Mouse (Mus musculus): ENCODE measurements around the gene Scgb2b19. TPM values are rescaled to one million over a fixed set of nuclear protein-coding genes. Genes with fewer than 3 reads are reported as not detected.
"Not testable (repeated sequence)": the region's sequence is repeated elsewhere in the genome, so short reads cannot be mapped to it uniquely, and the experiment has no call there.

The Scgb2b19 gene
- not detected in 2 replicates for total RNA-seq (2015; ENCODE audit: low replicate concordance)
- total RNA-seq (2017; ENCODE audit: low replicate concordance) = not detected in 2 replicates

DNA sequence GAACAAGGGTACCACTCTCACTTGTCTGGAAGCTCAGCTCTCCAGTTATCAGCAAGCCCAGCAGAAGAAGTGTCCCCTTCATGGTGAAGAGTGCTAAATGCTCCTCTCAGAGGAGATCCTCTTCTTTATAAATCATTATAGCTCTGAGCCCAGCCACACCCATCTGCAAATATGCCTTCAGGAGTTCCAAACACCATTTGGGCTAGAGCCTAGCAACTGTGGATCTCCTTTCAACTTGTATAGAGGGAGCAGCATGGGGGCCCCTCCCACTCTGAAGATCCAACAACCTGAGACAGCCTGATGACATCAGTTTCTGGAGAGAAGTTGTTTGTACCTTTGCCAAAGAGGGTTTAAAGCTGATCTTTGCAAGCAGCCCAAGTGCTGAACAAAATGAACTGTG is at the start of gene Scgb2b19:
TSS of gene Scgb2b19 (minus strand) at position 101 of the 400 bp plus-strand sequence.
- ATAC-seq (replicated peaks; ENCODE audit: low FRiP score, poor library complexity, severe bottlenecking) = not testable (repeated sequence)

DNA sequence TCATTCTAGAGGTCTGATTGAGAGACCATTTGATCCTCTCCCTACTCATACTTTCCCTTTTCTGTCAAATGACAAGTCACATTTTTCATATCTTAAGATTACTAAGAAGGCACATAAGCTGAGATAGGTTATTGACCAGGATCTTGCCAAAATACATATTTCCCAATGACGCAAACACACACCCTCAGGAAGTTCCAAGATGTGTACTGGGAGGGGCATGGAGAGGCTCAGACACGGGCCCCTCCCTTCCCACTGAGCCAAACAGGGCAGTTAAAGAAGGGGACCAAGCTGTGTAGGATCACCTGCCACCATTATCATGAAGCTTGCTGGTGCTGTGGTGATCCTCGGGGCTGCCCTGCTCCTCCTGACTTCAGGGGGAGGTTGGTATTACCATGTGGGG is 6.9 kb upstream of the Scgb2b19 start, which contains the start of gene Scgb1b19:
TSS of gene Scgb1b19 (plus strand) at position 301 of the 400 bp plus-strand sequence.
- not testable (repeated sequence) for ATAC-seq (replicated peaks; ENCODE audit: low FRiP score, poor library complexity, severe bottlenecking)

Other genes with a start within 250 kb of the Scgb2b19 start
- not detected in 2 replicates for gene Scgb2b17, start 223.8 kb downstream of the Scgb2b19 start, total RNA-seq (2015; ENCODE audit: low replicate concordance)
- not detected in 2 replicates for gene Scgb2b17, start 223.8 kb downstream of the Scgb2b19 start, total RNA-seq (2017; ENCODE audit: low replicate concordance)
- gene Scgb1b17, start 216.9 kb downstream of the Scgb2b19 start, total RNA-seq (2015; ENCODE audit: low replicate concordance) = not detected in 2 replicates
- not detected in 2 replicates for gene Scgb1b17, start 216.9 kb downstream of the Scgb2b19 start, total RNA-seq (2017; ENCODE audit: low replicate concordance)
- not detected in 2 replicates for gene Scgb2b18, start 106.5 kb downstream of the Scgb2b19 start, total RNA-seq (2015; ENCODE audit: low replicate concordance)
- gene Scgb2b18, start 106.5 kb downstream of the Scgb2b19 start, total RNA-seq (2017; ENCODE audit: low replicate concordance) = not detected in 2 replicates
- gene Scgb1b18, start 94.8 kb downstream of the Scgb2b19 start, total RNA-seq (2015; ENCODE audit: low replicate concordance) = not detected in 2 replicates
- not detected in 2 replicates for gene Scgb1b18, start 94.8 kb downstream of the Scgb2b19 start, total RNA-seq (2017; ENCODE audit: low replicate concordance)
- not detected in 2 replicates for gene Scgb1b19, start 7.0 kb upstream of the Scgb2b19 start, total RNA-seq (2015; ENCODE audit: low replicate concordance)
- gene Scgb1b19, start 7.0 kb upstream of the Scgb2b19 start, total RNA-seq (2017; ENCODE audit: low replicate concordance) = not detected in 2 replicates
- gene Scgb2b20, start 86.0 kb upstream of the Scgb2b19 start, total RNA-seq (2015; ENCODE audit: low replicate concordance) = not detected in 2 replicates
- not detected in 2 replicates for gene Scgb2b20, start 86.0 kb upstream of the Scgb2b19 start, total RNA-seq (2017; ENCODE audit: low replicate concordance)
- gene Scgb1b20, start 92.9 kb upstream of the Scgb2b19 start, total RNA-seq (2015; ENCODE audit: low replicate concordance) = not detected in 2 replicates
- not detected in 2 replicates for gene Scgb1b20, start 92.9 kb upstream of the Scgb2b19 start, total RNA-seq (2017; ENCODE audit: low replicate concordance)
- not detected in 2 replicates for gene Scgb2b21, start 240.1 kb upstream of the Scgb2b19 start, total RNA-seq (2015; ENCODE audit: low replicate concordance)
- gene Scgb2b21, start 240.1 kb upstream of the Scgb2b19 start, total RNA-seq (2017; ENCODE audit: low replicate concordance) = not detected in 2 replicates

All from erythroblast, adult 5-6 weeks (primary cell).